Mouse (Mus musculus) hindbrain, embryonic 16.5 days (tissue): ENCODE measurements around the gene Sp2. TPM values are rescaled to one million over a fixed set of nuclear protein-coding genes. Genes with fewer than 3 reads are reported as not detected.

ENCODE experiments used
- ATAC-seq: fragments of 200-750 bp; cut with Nextera tagmentation; 2 replicates; pipeline ENCODE4 v1.8.0; 2017; ENCODE audit warnings: moderate TSS enrichment, moderate library complexity
- H3K27ac ChIP-seq: fragments of 300-500 bp; sonication (generic); 2 replicates; pipeline ENCODE4 v1.5.1; 2014; ENCODE audit warnings: low read depth, mild to moderate bottlenecking, control low read depth, low read length, moderate library complexity
- H3K27me3 ChIP-seq: fragments of 300-500 bp; sonication (generic); replicated peaks from 2 replicates; pipeline ENCODE4 v1.6.1; 2014; ENCODE audit warnings: low read length; ENCODE audit not compliant: control insufficient read depth, insufficient read depth
- H3K36me3 ChIP-seq: fragments of 300-500 bp; sonication (generic); 2 replicates; pipeline ENCODE4 v1.6.1; 2014; ENCODE audit warnings: mild to moderate bottlenecking, low read length, moderate library complexity, mixed read lengths; ENCODE audit not compliant: control insufficient read depth, insufficient read depth
- H3K4me1 ChIP-seq: fragments of 300-500 bp; sonication (generic); 2 replicates; pipeline ENCODE4 v1.6.1; 2014; ENCODE audit warnings: low read depth, low read length; ENCODE audit not compliant: control insufficient read depth, insufficient read depth
- H3K4me2 ChIP-seq: fragments of 300-500 bp; sonication (generic); 2 replicates; pipeline ENCODE4 v1.6.1; 2014; ENCODE audit warnings: mild to moderate bottlenecking, low read length, control low read depth, moderate library complexity
- H3K4me3 ChIP-seq: fragments of 300-500 bp; sonication (generic); 2 replicates; pipeline ENCODE4 v1.5.1; 2014; ENCODE audit warnings: mild to moderate bottlenecking, low read length, control low read depth, moderate library complexity
- H3K9ac ChIP-seq: fragments of 300-500 bp; sonication (generic); 2 replicates; pipeline ENCODE4 v1.6.1; 2014; ENCODE audit warnings: low read depth, mild to moderate bottlenecking, control low read depth, low read length, moderate library complexity
- H3K9me3 ChIP-seq: fragments of 300-500 bp; sonication (generic); 2 replicates; pipeline ENCODE4 v1.6.1; 2014; ENCODE audit warnings: mild to moderate bottlenecking, low read length, moderate library complexity; ENCODE audit not compliant: control insufficient read depth
- WGBS: fragments of 180-500 bp; shearing (Covaris S2); extraction: QIAGEN DNeasy Blood & Tissue Kit; methylation state at CpG from one replicate; pipeline ENCODE4 v1.1.7; 2014; 5-methylcytosine and 5-hydroxymethylcytosine counted together
- polyA plus RNA-seq: library from polyadenylated mRNA; unstranded; fragments of >200 nt; fragmentation: Nextera tagmentation; extraction: Ambion mirVana; gene quantifications from 2 replicates; pipeline ENCODE4 v1.2.1, GENCODE M21; 2015

Sp2 gene
- polyA plus RNA-seq, 1 experiment from 2014 or later, result 13.5 TPM

- Histone ChIP-seq H3K36me3 (peaks cover 36% of the 10 kb centered on the region), H3K4me1 (no peaks in the 10 kb centered on the region), H3K4me3 (no peak overlapping the region), H3K27me3 (no peaks in the 10 kb centered on the region), H3K9ac (no peak overlapping the region), H3K4me2 (no peak overlapping the region), H3K27ac (no peak overlapping the region), H3K9me3 (no peaks in the 10 kb centered on the region)
- 85% methylated on average over 10 of the region's 10 CpGs for WGBS
- no peak for ATAC-seq
Observed at GRCm38 (mm10) chr11:96952426-96952825, 30.3 kb downstream of the Sp2 start.

GRCm38 (mm10) chr11:96950767-96951166, 32.0 kb downstream of the Sp2 start:
- Histone ChIP-seq H3K4me2 (no peak overlapping the region), H3K36me3 (peaks cover 25% of the 10 kb centered on the region), H3K9me3 (no peaks in the 10 kb centered on the region), H3K9ac (no peak overlapping the region), H3K27me3 (no peaks in the 10 kb centered on the region), H3K4me3 (no peak overlapping the region), H3K4me1 (no peaks in the 10 kb centered on the region), H3K27ac (no peak overlapping the region)
- WGBS, result 97% methylated on average over 3 of the region's 3 CpGs
- no peak for ATAC-seq

- WGBS, result 92% methylated on average over 4 of the region's 4 CpGs
- no peak overlapping the region for H3K27ac ChIP-seq
- no peak for ATAC-seq
Observed at GRCm38 (mm10) chr11:96947849-96948248, 34.9 kb downstream of the Sp2 start.

DNA sequence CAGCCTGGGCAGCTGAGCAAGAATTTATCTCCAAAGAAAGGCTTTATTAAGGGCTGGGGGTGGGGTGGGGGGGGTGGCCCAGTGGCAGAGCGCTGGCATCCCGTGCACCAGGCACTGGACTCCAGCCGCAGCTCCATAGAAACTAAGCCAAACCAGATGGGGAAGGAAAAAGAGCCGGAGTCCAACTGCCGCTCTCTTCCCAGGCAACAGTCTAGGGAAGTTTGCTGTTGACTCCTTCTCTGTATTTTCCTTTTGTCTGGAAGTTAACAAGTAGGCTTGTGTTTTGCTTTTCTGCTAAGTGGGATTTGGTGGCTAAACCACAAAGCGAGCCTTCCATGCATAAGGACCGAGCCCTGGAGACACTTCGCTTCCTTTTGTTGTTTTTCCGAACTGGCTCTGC, 36.3 kb downstream of the Sp2 start:
- peak; percentile 25; the same call in 1 of the 2 replicates for ATAC-seq

More at GRCm38 (mm10) chr11:96947849-96948248, 34.9 kb downstream of the Sp2 start:
- Histone ChIP-seq H3K36me3 (peaks cover 8% of the 10 kb centered on the region), H3K9me3 (no peaks in the 10 kb centered on the region), H3K4me1 (peaks cover 15% of the 10 kb centered on the region), H3K4me2 (no peak overlapping the region), H3K27me3 (no peaks in the 10 kb centered on the region), H3K9ac (no peak overlapping the region), H3K4me3 (no peak overlapping the region)

GRCm38 (mm10) chr11:96944844-96945580, 37.7 kb downstream of the Sp2 start:
- Histone ChIP-seq H3K27ac (no peak overlapping the region), H3K36me3 (no peaks in the 10 kb centered on the region), H3K9ac (peak overlapping the region; percentile 68), H3K4me1 (peaks cover 15% of the 10 kb centered on the region), H3K9me3 (no peaks in the 10 kb centered on the region), H3K27me3 (no peaks in the 10 kb centered on the region), H3K4me2 (peak overlapping the region; percentile 92), H3K4me3 (peak overlapping the region; percentile 65)
- WGBS, result 86% methylated on average over 14 of the region's 14 CpGs
- ATAC-seq, result no peak

More for the DNA sequence above, 36.3 kb downstream of the Sp2 start:
- Histone ChIP-seq H3K9me3 (no peaks in the 10 kb centered on the region), H3K36me3 (0 out of 2 replicates have a peak, but pooled peaks cover 2% of the 10 kb centered on the region), H3K4me1 (peaks cover 15% of the 10 kb centered on the region), H3K27me3 (no peaks in the 10 kb centered on the region), H3K9ac (no peak overlapping the region), H3K4me3 (no peak overlapping the region), H3K27ac (peak overlapping the region; percentile 3), H3K4me2 (0 out of 2 replicates have a peak overlapping the region, but pooled peaks have one; percentile 1)
- 65% methylated on average over 9 of the region's 9 CpGs for WGBS

- peak within 1 kb of the TSS; percentile 71 for H3K27ac ChIP-seq
- peak; percentile 98 for ATAC-seq
- peak within 1 kb of the TSS; percentile 65 for H3K4me3 ChIP-seq
- peak within 1 kb of the TSS; percentile 68 for H3K9ac ChIP-seq
- under 1% methylated on average over 29 of the region's 29 CpGs for WGBS
- H3K4me2 ChIP-seq, result peak within 1 kb of the TSS; percentile 92
- H3K4me1 ChIP-seq, result peaks cover 15% of the 10 kb centered on the region
- no peaks in the 10 kb centered on the region for H3K36me3 ChIP-seq
- no peaks in the 10 kb centered on the region for H3K27me3 ChIP-seq
- H3K9me3 ChIP-seq, result no peaks in the 10 kb centered on the region
Observed at GRCm38 (mm10) chr11:96943746-96944304, 38.9 kb downstream of the Sp2 start, which contains the start of gene Pnpo. Gene Pnpo (minus strand): TSS chr11:96943986.

GRCm38 (mm10) chr11:96941989-96942590, 40.7 kb downstream of the Sp2 start:
- Histone ChIP-seq H3K27ac (no peak overlapping the region), H3K9me3 (no peaks in the 10 kb centered on the region), H3K4me3 (no peak overlapping the region), H3K4me1 (peaks cover 15% of the 10 kb centered on the region), H3K4me2 (no peak overlapping the region), H3K9ac (no peak overlapping the region), H3K27me3 (no peaks in the 10 kb centered on the region), H3K36me3 (no peaks in the 10 kb centered on the region)
- ATAC-seq, result no peak
- WGBS, result 81% methylated on average over 6 of the region's 6 CpGs

DNA sequence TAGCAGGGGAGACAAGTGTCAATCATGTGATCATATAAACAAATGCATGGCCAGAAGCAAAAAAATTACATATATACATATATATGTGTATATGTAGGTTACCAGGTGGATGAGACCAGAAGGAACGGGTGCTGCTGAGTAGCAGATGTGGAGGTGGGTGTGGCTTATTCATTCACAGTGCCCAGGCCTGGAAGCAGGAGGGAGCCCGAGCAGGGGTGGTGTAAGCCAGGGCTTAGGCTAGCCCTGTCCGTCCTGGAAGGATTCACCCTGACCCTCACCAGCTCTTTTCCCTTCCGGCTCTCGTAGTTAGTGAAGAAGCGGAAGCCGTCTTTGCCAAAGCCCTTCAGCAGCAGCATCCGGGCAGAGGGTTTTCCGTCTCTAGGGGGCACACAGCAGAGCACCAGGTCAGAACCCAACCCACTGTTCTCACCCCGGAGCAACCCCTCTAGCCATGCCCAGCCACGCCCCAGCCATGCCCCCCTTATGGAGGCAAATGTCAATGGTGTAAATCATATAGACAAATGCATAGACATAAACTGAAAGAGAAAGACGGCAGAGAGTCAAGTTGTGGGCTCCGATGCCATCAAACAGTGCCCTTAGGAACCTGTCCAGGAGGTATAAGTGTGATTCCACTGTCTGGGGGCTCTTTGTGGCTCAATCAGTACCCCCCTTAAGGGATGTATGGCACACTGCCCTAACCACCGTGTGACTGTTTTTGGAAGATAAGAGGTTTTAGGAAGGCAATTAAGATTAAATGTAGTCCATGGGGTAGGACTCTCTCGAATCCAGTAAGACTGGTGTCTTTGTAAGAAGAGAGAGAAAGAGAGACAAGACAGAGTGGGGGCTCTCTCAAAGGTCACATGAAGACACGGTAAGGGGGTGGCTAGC, 41.9 kb downstream of the Sp2 start:
- 77% methylated on average over 16 of the region's 16 CpGs for WGBS
- H3K4me1 ChIP-seq, result peaks cover 15% of the 10 kb centered on the region
- no peaks in the 10 kb centered on the region for H3K27me3 ChIP-seq
- no peak overlapping the region for H3K9ac ChIP-seq
- H3K4me2 ChIP-seq, result no peak overlapping the region
- no peaks in the 10 kb centered on the region for H3K36me3 ChIP-seq
- no peak for ATAC-seq
- H3K4me3 ChIP-seq, result no peak overlapping the region
- no peaks in the 10 kb centered on the region for H3K9me3 ChIP-seq
- H3K27ac ChIP-seq, result no peak overlapping the region
